Mouse (Mus musculus) stomach, embryonic 14.5 days (tissue): ENCODE results near the gene Lta. TPM values are rescaled to one million over a fixed set of nuclear protein-coding genes. Genes with fewer than 3 reads are reported as not detected.

Experiments
- ATAC-seq: fragments of 200-750 bp; cut with Nextera tagmentation; 2 replicates; pipeline ENCODE4 v1.8.0; 2017; ENCODE audit warnings: low read depth, moderate TSS enrichment; ENCODE audit not compliant: insufficient number of reproducible peaks, insufficient read depth, low FRiP score
- H3K27ac ChIP-seq: fragments of 300-500 bp; sonication (generic); 2 replicates; pipeline ENCODE4 v1.5.1; 2014; ENCODE audit warnings: mild to moderate bottlenecking, low read length, moderate library complexity, mixed read lengths
- H3K27me3 ChIP-seq: fragments of 300-500 bp; sonication (generic); 2 replicates; pipeline ENCODE4 v1.6.1; 2014; ENCODE audit warnings: low read length, control low read depth, mixed read lengths; ENCODE audit not compliant: control insufficient read depth, insufficient read depth
- H3K36me3 ChIP-seq: fragments of 300-500 bp; sonication (generic); 2 replicates; pipeline ENCODE4 v1.6.1; 2014; ENCODE audit warnings: mild to moderate bottlenecking, control low read depth, low read length, moderate library complexity, mixed read lengths; ENCODE audit not compliant: control insufficient read depth, insufficient read depth
- H3K4me1 ChIP-seq: fragments of 300-500 bp; sonication (generic); 2 replicates; pipeline ENCODE4 v1.6.1; 2014; ENCODE audit warnings: low read length, control low read depth, mixed read lengths; ENCODE audit not compliant: control insufficient read depth, insufficient read depth
- H3K4me2 ChIP-seq: fragments of 300-500 bp; sonication (generic); replicated peaks from 2 replicates; pipeline ENCODE4 v1.6.1; 2014; ENCODE audit warnings: low read depth, low read length, control low read depth
- H3K4me3 ChIP-seq: fragments of 300-500 bp; sonication (generic); 2 replicates; pipeline ENCODE4 v1.5.1; 2014; ENCODE audit warnings: low read depth, low read length, control low read depth
- H3K9ac ChIP-seq: fragments of 300-500 bp; sonication (generic); replicated peaks from 2 replicates; pipeline ENCODE4 v1.6.1; 2014; ENCODE audit warnings: low read depth, mild to moderate bottlenecking, control low read depth, low read length, moderate library complexity, mixed read lengths
- H3K9me3 ChIP-seq: fragments of 300-500 bp; sonication (generic); 2 replicates; pipeline ENCODE4 v1.6.1; 2016; ENCODE audit warnings: low read depth, low read length, control low read depth; ENCODE audit not compliant: control insufficient read depth
- WGBS: fragments of 180-500 bp; shearing (Covaris S2); extraction: QIAGEN DNeasy Blood & Tissue Kit; methylation state at CpG from one replicate; pipeline ENCODE4 v1.1.7; 2014; 5-methylcytosine and 5-hydroxymethylcytosine counted together
- polyA plus RNA-seq: library from polyadenylated mRNA; unstranded; fragments of >200 nt; fragmentation: Nextera tagmentation; extraction: Ambion mirVana; gene quantifications from 2 replicates; pipeline ENCODE4 v1.2.1, GENCODE M21; 2014

Gene Lta
- polyA plus RNA-seq, 1 experiment from 2014 or later = 0.59 TPM

DNA sequence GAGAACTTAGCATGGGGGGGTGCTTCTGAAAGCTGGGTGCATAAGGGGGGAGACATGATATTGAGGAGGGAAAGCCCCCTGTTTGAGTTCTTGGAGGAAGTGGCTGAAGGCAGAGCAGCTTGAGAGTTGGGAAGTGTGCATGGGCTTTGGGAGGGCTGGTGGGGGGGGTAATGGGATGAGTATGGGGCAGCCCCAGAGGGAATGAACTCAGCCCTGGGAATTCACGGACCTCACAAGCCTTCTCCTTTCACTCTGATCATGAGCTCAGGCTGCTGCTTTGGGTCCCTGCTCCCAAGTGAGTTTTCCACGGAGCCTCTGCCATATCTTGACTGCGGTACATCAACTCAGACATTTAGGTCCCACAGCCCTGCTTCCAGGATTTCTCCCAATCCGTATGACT lies 2.7 kb downstream of the Lta start:
- H3K27me3 ChIP-seq = 0 out of 2 replicates have a peak, but pooled peaks cover 5% of the 10 kb centered on the region
- H3K4me3 ChIP-seq = no peak overlapping the region
- no peak overlapping the region for H3K27ac ChIP-seq
- no peaks in the 10 kb centered on the region for H3K36me3 ChIP-seq
- H3K4me2 ChIP-seq = no peak overlapping the region
- H3K9ac ChIP-seq = no peak overlapping the region
- no peak for ATAC-seq
- no peaks in the 10 kb centered on the region for H3K9me3 ChIP-seq
- H3K4me1 ChIP-seq = no peaks in the 10 kb centered on the region
- 76% methylated on average over 4 of the region's 4 CpGs for WGBS

DNA sequence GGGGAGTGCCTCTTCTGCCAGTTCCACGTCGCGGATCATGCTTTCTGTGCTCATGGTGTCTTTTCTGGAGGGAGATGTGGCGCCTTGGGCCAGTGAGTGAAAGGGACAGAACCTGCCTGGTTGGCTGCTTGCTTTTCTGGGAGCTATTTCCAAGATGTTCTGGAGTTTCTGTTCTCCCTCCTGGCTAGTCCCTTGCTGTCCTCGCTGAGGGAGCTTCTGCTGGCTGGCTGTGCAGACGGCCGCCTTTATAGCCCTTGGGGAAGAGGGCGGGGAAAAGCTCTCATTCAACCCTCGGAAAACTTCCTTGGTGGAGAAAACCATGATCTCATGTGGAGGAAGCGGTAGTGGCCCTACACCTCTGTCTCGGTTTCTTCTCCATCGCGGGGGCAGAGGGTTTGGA lies 3.4 kb downstream of the Lta start, which contains the start of gene Tnf:
Gene Tnf, minus strand, starts transcription at position 221 of the 400 bp plus-strand sequence.
- no peaks in the 10 kb centered on the region for H3K4me1 ChIP-seq
- H3K9ac ChIP-seq = no peak within 1 kb of the TSS
- ATAC-seq = no peak
- 33% methylated on average over 13 of the region's 13 CpGs for WGBS
- H3K27ac ChIP-seq = no peak within 1 kb of the TSS
- no peak within 1 kb of the TSS for H3K4me3 ChIP-seq
- no peaks in the 10 kb centered on the region for H3K9me3 ChIP-seq
- H3K4me2 ChIP-seq = no peak within 1 kb of the TSS
- H3K36me3 ChIP-seq = no peaks in the 10 kb centered on the region
- 0 out of 2 replicates have a peak, but pooled peaks cover 5% of the 10 kb centered on the region for H3K27me3 ChIP-seq

DNA sequence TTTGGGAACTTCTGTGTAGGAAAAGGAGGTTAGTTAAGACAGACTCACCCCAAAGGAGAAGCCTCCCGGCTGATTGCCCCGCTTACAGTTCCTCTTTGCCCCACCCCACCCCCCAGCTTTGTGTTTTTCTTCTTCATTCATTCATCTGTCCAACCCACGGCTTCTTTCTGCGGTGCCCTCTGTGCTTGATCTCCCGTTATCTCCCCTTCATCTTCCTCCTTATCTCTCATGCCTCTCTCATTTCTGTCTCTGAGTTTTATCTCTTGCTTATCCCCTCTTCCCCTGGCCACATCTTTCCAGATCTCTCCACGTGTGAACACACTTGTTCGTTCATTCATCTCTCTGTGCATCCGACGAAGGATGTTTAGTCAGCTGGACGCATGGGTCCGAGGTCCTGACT lies 4.0 kb downstream of the Lta start:
- Histone ChIP-seq H3K36me3 (no peaks in the 10 kb centered on the region), H3K4me3 (no peak overlapping the region), H3K9ac (no peak overlapping the region), H3K27me3 (peaks cover 6% of the 10 kb centered on the region; the same call in 1 of the 2 replicates), H3K4me1 (no peaks in the 10 kb centered on the region), H3K4me2 (no peak overlapping the region), H3K27ac (no peak overlapping the region), H3K9me3 (no peaks in the 10 kb centered on the region)
- ATAC-seq = no peak
- 58% methylated on average over 11 of the region's 11 CpGs for WGBS

DNA sequence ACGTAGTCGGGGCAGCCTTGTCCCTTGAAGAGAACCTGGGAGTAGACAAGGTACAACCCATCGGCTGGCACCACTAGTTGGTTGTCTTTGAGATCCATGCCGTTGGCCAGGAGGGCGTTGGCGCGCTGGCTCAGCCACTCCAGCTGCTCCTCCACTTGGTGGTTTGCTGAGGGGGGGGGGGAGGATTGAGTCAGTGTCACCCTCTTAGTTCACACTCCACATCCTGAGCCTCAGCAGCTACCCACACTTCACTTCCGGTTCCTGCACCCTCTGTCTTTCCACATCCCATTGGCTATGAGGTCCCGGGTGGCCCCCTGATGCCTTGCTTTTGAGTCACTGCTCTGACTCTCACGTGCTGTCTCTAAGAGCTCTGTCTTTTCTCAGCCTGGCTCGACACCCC lies 4.8 kb downstream of the Lta start:
- Histone ChIP-seq H3K4me3 (no peak overlapping the region), H3K4me1 (peaks cover 2% of the 10 kb centered on the region; the same call in 1 of the 2 replicates), H3K27ac (no peak overlapping the region), H3K36me3 (no peaks in the 10 kb centered on the region), H3K27me3 (peaks cover 12% of the 10 kb centered on the region), H3K4me2 (no peak overlapping the region), H3K9ac (no peak overlapping the region), H3K9me3 (no peaks in the 10 kb centered on the region)
- WGBS = 77% methylated on average over 11 of the region's 11 CpGs
- no peak for ATAC-seq

DNA sequence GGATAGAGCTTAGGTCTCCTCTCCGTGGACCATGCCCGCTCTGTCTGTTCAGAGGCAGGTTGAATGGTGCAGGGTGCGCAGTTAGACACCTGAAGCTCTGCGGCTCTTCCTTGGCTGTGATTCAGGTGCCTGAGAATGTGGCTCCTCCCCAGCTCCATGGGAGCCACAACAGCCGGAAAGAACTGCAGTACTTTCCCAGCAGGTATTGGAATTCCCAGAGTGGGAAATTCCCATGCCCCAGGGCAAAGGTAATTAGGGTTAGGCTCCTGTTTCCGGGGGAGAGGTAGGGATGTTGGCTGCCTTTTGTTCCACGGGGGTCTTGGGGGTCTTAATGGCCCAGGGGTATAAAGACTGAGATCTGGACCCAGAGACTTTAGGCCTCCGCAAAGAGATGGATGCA lies 6.2 kb downstream of the Lta start:
- WGBS = 31% methylated on average over 8 of the region's 8 CpGs
- no peak overlapping the region for H3K9ac ChIP-seq
- H3K9me3 ChIP-seq = no peaks in the 10 kb centered on the region
- H3K27me3 ChIP-seq = peaks cover 13% of the 10 kb centered on the region
- H3K27ac ChIP-seq = no peak overlapping the region
- peaks cover 14% of the 10 kb centered on the region; the same call in 1 of the 2 replicates for H3K4me1 ChIP-seq
- H3K36me3 ChIP-seq = no peaks in the 10 kb centered on the region
- H3K4me3 ChIP-seq = no peak overlapping the region
- H3K4me2 ChIP-seq = no peak overlapping the region
- ATAC-seq = no peak

DNA sequence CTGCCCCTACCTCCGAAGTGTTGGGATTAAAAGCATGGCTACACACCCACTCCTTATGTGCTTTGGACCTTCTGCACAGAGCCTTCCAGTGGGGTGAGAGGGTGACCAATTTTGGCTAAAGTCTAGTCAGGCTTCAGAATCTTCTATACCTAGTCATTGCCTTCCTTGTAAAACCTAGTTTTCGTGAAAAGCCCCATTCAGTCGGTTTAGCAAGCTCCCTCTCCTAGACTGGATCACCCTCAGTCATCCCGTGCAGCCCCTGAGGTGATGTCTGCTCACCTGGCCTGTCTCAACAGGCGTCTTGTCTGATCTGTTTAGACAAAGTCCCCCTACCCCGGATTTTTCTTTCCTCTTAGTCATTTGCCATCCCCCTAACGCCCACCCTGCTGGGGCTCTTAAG lies 7.1 kb downstream of the Lta start:
- Histone ChIP-seq H3K27me3 (peaks cover 13% of the 10 kb centered on the region), H3K9me3 (no peaks in the 10 kb centered on the region), H3K4me3 (no peak overlapping the region), H3K9ac (no peak overlapping the region), H3K36me3 (no peaks in the 10 kb centered on the region), H3K27ac (no peak overlapping the region), H3K4me1 (peaks cover 14% of the 10 kb centered on the region; the same call in 1 of the 2 replicates), H3K4me2 (no peak overlapping the region)
- ATAC-seq = no peak
- WGBS = 56% methylated on average over 7 of the region's 7 CpGs

DNA sequence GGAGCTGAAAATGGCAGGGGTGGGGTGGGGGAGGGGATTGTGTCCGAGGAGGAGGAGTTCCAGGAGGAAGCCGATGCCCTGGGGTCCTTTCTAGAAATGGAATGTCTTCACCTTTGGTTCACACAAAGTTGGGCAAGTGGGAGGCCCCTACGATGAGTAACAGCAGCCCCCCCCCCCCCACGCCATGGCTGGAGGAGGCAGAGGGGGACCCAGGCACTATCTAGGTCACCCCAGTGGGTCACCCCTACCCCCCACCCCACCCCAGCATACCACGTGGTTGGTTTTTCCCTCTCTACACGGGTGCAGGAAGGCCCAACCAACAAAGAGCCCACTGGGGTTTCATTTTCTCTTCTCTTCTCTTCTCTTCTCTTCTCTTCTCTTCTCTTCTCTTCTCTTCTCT lies 8.0 kb downstream of the Lta start:
- ATAC-seq = no peak
- WGBS = 44% methylated on average over 5 of the region's 6 CpGs
- H3K4me2 ChIP-seq = no peak overlapping the region
- no peak overlapping the region for H3K4me3 ChIP-seq
- H3K27me3 ChIP-seq = peaks cover 11% of the 10 kb centered on the region
- H3K9ac ChIP-seq = no peak overlapping the region
- H3K4me1 ChIP-seq = peaks cover 14% of the 10 kb centered on the region; the same call in 1 of the 2 replicates
- H3K36me3 ChIP-seq = no peaks in the 10 kb centered on the region
- no peaks in the 10 kb centered on the region for H3K9me3 ChIP-seq
- H3K27ac ChIP-seq = no peak overlapping the region

DNA sequence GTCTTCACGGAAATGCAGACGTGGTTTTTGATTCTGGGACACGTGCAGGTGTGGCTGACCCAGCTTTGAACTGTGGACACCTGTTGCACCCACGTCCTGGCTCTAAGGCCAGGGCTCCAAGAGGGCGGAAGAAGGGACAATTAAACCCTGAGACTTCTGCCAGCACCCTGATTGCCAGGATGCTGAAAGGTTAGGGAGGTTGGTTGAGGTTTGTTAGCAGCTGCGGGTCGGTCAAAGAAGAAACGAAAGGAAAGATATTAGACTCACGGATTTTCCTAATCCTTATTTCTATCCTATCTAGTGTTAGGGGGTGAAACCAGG lies 8.9 kb downstream of the Lta start:
- Histone ChIP-seq H3K4me3 (peak overlapping the region; percentile 38; the same call in 1 of the 2 replicates), H3K9ac (no peak overlapping the region), H3K4me1 (peaks cover 14% of the 10 kb centered on the region; the same call in 1 of the 2 replicates), H3K27me3 (peaks cover 11% of the 10 kb centered on the region), H3K27ac (no peak overlapping the region), H3K4me2 (peak overlapping the region; percentile 79), H3K9me3 (no peaks in the 10 kb centered on the region), H3K36me3 (no peaks in the 10 kb centered on the region)
- WGBS = 29% methylated on average over 9 of the region's 9 CpGs
- no peak for ATAC-seq

DNA sequence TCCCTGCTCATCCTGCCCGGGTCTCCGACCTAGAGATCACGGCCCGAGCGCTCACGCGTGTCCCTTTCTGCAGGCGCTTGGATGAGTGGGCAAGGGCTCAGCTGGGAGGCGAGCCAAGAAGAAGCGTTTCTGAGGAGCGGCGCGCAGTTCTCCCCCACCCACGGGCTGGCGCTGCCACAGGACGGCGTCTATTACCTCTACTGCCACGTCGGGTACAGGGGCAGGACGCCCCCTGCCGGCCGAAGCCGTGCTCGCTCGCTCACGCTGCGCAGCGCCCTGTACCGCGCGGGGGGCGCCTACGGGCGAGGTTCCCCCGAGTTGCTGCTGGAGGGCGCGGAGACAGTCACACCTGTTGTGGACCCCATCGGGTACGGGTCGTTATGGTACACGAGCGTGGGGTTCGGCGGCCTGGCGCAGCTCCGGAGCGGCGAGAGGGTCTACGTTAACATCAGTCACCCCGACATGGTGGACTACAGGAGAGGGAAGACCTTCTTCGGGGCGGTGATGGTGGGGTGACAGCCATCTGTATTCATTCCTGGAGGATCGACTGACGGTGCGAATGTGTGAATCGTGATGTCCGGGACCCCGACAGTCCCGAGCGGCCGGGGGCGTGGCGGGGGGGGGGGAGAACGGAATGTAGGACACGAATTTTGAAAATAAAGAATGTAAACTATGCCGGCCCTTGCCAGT lies 9.4 kb downstream of the Lta start:
- peaks cover 9% of the 10 kb centered on the region for H3K27me3 ChIP-seq
- WGBS = 2% methylated on average over 65 of the region's 66 CpGs
- peak; percentile 83 for ATAC-seq

More for the DNA sequence above, 9.4 kb downstream of the Lta start:
- Histone ChIP-seq H3K4me2 (peak overlapping the region; percentile 79), H3K27ac (no peak overlapping the region), H3K36me3 (no peaks in the 10 kb centered on the region), H3K4me1 (peaks cover 14% of the 10 kb centered on the region; the same call in 1 of the 2 replicates), H3K4me3 (peak overlapping the region; percentile 38), H3K9ac (no peak overlapping the region; the same call in 1 of the 2 replicates), H3K9me3 (no peaks in the 10 kb centered on the region)
